In the genomic region with DNA sequence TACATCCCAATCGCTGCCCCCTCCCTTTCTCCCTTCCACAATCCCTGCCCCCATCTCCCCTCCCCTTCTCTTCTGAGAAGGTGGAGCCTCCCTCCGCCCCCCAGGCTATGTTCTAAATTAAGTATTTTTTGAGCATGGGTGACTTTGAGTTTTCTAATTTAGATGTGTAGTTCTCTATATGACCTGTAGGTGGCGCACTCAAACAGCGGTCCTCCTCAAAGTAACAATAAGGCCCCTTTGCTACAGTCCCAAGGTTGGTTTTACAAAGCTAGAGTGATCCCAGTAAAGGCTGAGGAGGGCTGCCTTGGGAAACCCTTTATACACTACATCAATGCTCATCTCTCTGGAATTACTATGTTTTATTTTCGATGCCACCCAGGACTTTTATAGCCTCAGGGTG, we compare ENCODE assay signal across 7 mouse cellular contexts.
A peak's percentile ranks its signal among the peaks of the same experiment; 100 is the strongest.
DNase-seq lines count a peak whose midpoint lies in the region.

No protein-coding gene starts in this region.

- peak; percentile 23 to 36 for DNase-seq in kidney, postnatal 25 days
- no peak for DNase-seq in kidney, postnatal 10 days
- DNase-seq in ES-CJ7 (ENCODE audit: low read depth, low spot score) (peak; percentile 53), ZHBTc4 (ENCODE audit: low read depth, low spot score) (peak; percentile 62)
- peak; percentile 40 for DNase-seq in lung, postnatal 10 days
- DNase-seq in spleen, adult 18-20 months = no peak
- no peak for DNase-seq in gastrocnemius, postnatal 4 days (ENCODE audit: low spot score in 2 of 2)

Comparison
In these comparisons a context has a peak if more than half of its experiments do, and no peak if none do; other contexts are left out.
1. DNase-seq: peak in kidney, postnatal 25 days (2 of 2), ES-CJ7 (single experiment), ZHBTc4 (single experiment) and lung, postnatal 10 days (single experiment); none in kidney, postnatal 10 days (single experiment), spleen, adult 18-20 months (0 of 2) and gastrocnemius, postnatal 4 days (0 of 2).